Comparison of ENCODE assay signal across 29 mouse cellular contexts in the genomic region with DNA sequence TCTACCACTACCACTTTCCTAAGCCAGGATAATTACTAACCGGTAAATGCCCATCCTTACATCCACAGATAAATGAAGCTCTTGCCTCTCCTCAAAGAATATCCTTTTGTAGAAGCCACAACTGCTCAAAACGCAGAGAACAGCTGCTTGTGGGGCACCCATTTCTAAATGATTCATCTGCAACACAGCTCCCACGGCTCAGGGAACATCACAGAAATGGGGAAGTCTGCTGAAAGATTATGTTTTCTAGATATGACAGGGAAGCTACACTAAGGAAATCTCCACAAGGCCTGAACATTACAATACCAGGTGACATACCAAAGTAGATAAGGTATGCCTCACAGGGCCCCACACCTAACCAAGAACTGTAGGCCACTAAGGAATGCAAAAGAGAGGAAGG. TPM values are rescaled to one million over a fixed set of nuclear protein-coding genes. Genes with fewer than 3 reads are reported as not detected.
DNase-seq lines count a peak whose midpoint lies in the region; ATAC-seq and TF ChIP-seq lines count a peak whose summit lies in the region.
"Had no signal": no experiment of that assay in that cellular context is flagged by ENCODE, and none has a peak within 500 bp of the region (broad histone marks: within the 10 kb centered on the region; RNA-seq: fewer than 3 reads in every experiment).

No protein-coding gene starts in this region.

- intact Hi-C loops in gastrocnemius, adult 2 months (cut with DNase I) = no loop called here
- intact Hi-C loops in gastrocnemius, postnatal 36 days (cut with DNase I) = no loop called here

- H3K27ac ChIP-seq in gastrocnemius, adult 2 months = peak overlapping the region; percentile 25; the same call in 1 of the 2 replicates
- H3K27ac ChIP-seq: heart, embryonic 10.5 days; heart, embryonic 15.5 days; hindbrain, embryonic 13.5 days; kidney, embryonic 15.5 days; limb, embryonic 12.5 days; liver, embryonic 15.5 days; midbrain, embryonic 10.5 days; midbrain, embryonic 15.5 days had no signal

- no peak for ATAC-seq in activated CD4-positive, CD25-positive, alpha-beta regulatory T cell, adult 4 months
- ATAC-seq: forebrain, embryonic 16.5 days; midbrain, embryonic 15.5 days; Patski had no signal

- H3K4me3 ChIP-seq in gastrocnemius, adult 2 months = no peak overlapping the region
- H3K4me3 ChIP-seq: erythroblast, embryonic 14.5 days; heart, embryonic 10.5 days; heart, embryonic 15.5 days; hindbrain, embryonic 13.5 days; kidney, embryonic 15.5 days; limb, embryonic 12.5 days; liver, embryonic 15.5 days; midbrain, embryonic 10.5 days; midbrain, embryonic 15.5 days had no signal

- no peak for DNase-seq in gastrocnemius, adult 2 months
- no peak for DNase-seq in gastrocnemius, postnatal 36 days
- DNase-seq in right cerebral cortex, adult 18-20 months = peak; percentile 42
- no peak for DNase-seq in right cerebral cortex, postnatal 14 days
- peak; percentile 17 for DNase-seq in MEL-GATA-1-ER (ENCODE audit: extremely low read depth, low read depth)
- DNase-seq in lung, postnatal 25 days (ENCODE audit: low spot score) = no peak
- DNase-seq: adrenal gland, postnatal 14 days; B cell, adult 2 months; cerebellum, adult 18-20 months; cerebellum, postnatal 14 days; heart, postnatal 4 days; kidney, adult 11 months; kidney, postnatal 36 days; layer of hippocampus, postnatal 36 days; lung, embryonic 14.5 days; lung, postnatal 14 days; thymus, postnatal 4 days had no signal

- no peak for TF ChIP-seq CTCF in gastrocnemius, adult 2 months (IDR thresholded peaks at IDR 0.05)

RNA-seq across cellular contexts. Expression of gene Cep152, which starts 49.1 kb away (rescaled TPM):
- total RNA-seq in gastrocnemius, adult 2 months (2021) = 1 to 10 TPM; 1.2 to 1.4 TPM
- 1 to 10 TPM in 1 of 2 experiments, under 1 TPM in 1; 0.99 to 1.2 TPM for total RNA-seq in gastrocnemius, postnatal 36 days (2021)
- polyA plus RNA-seq in activated CD4-positive, CD25-positive, alpha-beta regulatory T cell, adult 4 months (2017; shearing (Covaris generic)) = 1 to 10 TPM; 5.9 to 6.8 TPM

Comparison
In these comparisons a context has a peak if more than half of its experiments do, and no peak if none do; other contexts are left out.
1. DNase-seq: peak in right cerebral cortex, adult 18-20 months (single experiment) and MEL-GATA-1-ER (single experiment); none in gastrocnemius, adult 2 months (single experiment), gastrocnemius, postnatal 36 days (0 of 2), right cerebral cortex, postnatal 14 days (single experiment) and lung, postnatal 25 days (single experiment).